Mouse (Mus musculus) erythroblast, embryonic 14.5 days (primary cell): ENCODE measurements around the gene Urb1. TPM values are rescaled to one million over a fixed set of nuclear protein-coding genes. Genes with fewer than 3 reads are reported as not detected.
"Not testable (repeated sequence)": the region's sequence is repeated elsewhere in the genome, so short reads cannot be mapped to it uniquely, and the experiment has no call there.

Experiments
- H3K27me3 ChIP-seq: 2 replicates; pipeline ENCODE4 v1.6.1; 2012; ENCODE audit warnings: inconsistent platforms; ENCODE audit not compliant: control insufficient read depth
- H3K36me3 ChIP-seq: 2 replicates; pipeline ENCODE4 v1.6.1; 2012; ENCODE audit warnings: mild to moderate bottlenecking, inconsistent platforms; ENCODE audit not compliant: control insufficient read depth
- H3K4me1 ChIP-seq: 2 replicates; pipeline ENCODE4 v1.6.1; 2012; ENCODE audit warnings: inconsistent platforms; ENCODE audit not compliant: control insufficient read depth
- H3K4me3 ChIP-seq: replicated peaks from 2 replicates; pipeline ENCODE3; 2012; ENCODE audit warnings: moderate library complexity, mild to moderate bottlenecking, inconsistent platforms
- H3K9me3 ChIP-seq: 2 replicates; pipeline ENCODE4 v1.6.1; 2012; ENCODE audit warnings: low read length, inconsistent platforms, mixed read lengths; ENCODE audit not compliant: control insufficient read depth
- GATA1 ChIP-seq: IDR thresholded peaks from 2 replicates; pipeline ENCODE4 v1.6.1; 2012; ENCODE audit warnings: low read length, inconsistent platforms, mixed read lengths
- TAL1 ChIP-seq: IDR thresholded peaks from 3 replicates; pipeline ENCODE4 v1.6.1; 2012; ENCODE audit warnings: low read length, inconsistent platforms, mixed read lengths
- polyA plus RNA-seq: library from polyadenylated mRNA; stranded (reverse); fragments of >175 nt; gene quantifications from 2 replicates; pipeline ENCODE4 v1.2.3, GENCODE M21; 2012

Urb1 gene
- polyA plus RNA-seq, 1 experiment, result 0.12 TPM

- H3K9me3 ChIP-seq, result peaks cover 12% of the 10 kb centered on the region
- TF ChIP-seq TAL1 (no peak), GATA1 (no peak)
- H3K36me3 ChIP-seq, result no peaks in the 10 kb centered on the region; the same call in 1 of the 2 replicates
- H3K27me3 ChIP-seq, result peaks cover 61% of the 10 kb centered on the region
- no peak within 1 kb of the TSS for H3K4me3 ChIP-seq
- peaks cover 81% of the 10 kb centered on the region for H3K4me1 ChIP-seq
Observed at GRCm38 (mm10) chr16:90826457-90826856, 16.2 kb upstream of the Urb1 start, which contains the start of gene Eva1c. TSS of gene Eva1c (plus strand) at chr16:90826719.

DNA sequence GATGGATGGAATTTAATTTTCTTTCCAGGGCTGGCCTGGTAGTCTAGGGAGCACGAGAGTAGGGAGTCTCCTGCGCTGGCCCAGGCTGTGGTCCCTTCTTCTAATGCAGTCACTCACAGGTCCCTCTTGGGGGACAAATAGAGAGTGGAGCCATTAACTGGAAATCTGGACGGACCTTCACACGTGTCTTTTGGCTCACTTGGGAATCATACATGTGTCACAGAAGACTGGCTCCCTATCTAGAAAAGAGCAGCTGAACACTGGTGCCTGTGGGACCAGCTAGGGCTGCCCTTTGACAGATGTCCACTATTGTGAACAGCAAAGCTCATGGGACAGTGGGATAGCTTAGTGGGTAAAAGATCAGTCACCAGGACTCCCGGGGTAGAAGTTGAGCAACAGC is 15.8 kb upstream of the Urb1 start:
- Histone ChIP-seq H3K27me3 (peaks cover 57% of the 10 kb centered on the region), H3K4me3 (no peak overlapping the region), H3K9me3 (peaks cover 8% of the 10 kb centered on the region), H3K36me3 (no peaks in the 10 kb centered on the region; the same call in 1 of the 2 replicates), H3K4me1 (peaks cover 81% of the 10 kb centered on the region)
- TF ChIP-seq TAL1 (no peak), GATA1 (no peak)

GRCm38 (mm10) chr16:90823986-90824385 is 13.8 kb upstream of the Urb1 start:
- not testable (repeated sequence) for H3K9me3 ChIP-seq, H3K36me3 ChIP-seq, H3K4me3 ChIP-seq
- Histone ChIP-seq H3K4me1 (peaks cover 79% of the 10 kb centered on the region), H3K27me3 (peaks cover 49% of the 10 kb centered on the region)

DNA sequence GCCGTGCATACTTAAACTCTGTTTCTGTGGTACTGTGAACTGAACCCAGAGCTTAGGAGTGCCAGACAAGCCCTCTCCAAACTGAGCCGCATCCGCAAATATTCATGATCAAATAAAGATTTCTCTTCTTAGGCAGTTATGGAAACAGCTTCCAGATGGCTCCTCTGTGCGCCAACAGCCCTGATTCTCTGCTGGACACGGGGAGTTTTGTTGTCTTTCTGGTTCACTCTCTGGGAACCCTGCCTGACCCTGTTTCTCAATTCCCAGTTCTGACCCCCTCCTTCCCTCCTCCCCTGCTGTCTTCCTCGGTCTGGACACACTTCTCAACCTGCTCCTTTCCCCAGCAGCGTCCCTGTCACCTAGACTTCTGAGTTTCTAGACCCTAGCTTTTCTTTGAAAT is 12.8 kb upstream of the Urb1 start:
- H3K36me3 ChIP-seq, result no peaks in the 10 kb centered on the region
- H3K4me3 ChIP-seq, result peak overlapping the region; percentile 36
- TF ChIP-seq GATA1 (no peak), TAL1 (no peak)

DNA sequence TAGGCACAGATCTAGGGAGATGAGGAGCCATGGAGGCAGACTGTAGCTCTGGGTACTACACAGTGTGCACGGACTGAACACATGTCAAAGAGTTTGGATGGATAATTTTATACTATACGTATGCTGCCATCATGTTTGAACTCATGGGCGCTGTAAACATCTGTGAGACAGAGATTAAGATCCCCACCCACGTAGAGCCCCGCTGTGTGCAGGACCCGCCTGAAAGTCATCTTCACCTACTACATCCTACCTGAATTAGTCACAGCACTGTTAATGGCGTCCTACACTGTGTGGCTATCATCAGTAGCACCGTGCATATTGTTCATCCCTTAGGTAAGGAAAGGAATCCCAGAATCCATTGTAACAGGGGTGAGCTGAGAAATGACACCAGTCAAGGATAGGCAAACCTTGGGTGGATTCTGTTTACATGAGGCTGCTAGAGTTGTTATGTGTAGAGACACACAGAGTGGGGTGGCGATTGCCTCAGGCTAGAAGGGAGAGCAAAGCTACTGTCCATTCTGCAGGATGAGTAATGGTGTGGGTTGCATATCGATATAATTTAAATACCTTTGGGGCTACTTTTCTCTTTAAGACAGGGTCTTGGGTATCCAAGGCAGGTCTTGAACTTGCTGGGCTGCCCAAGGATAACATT is 12.2 kb upstream of the Urb1 start:
- H3K4me1 ChIP-seq, result peaks cover 65% of the 10 kb centered on the region
- TF ChIP-seq TAL1, result peak; percentile 78
- TF ChIP-seq GATA1, result 0 out of 2 replicates have a peak, but pooled peaks have one; percentile 30
- H3K27me3 ChIP-seq, result peaks cover 50% of the 10 kb centered on the region
- H3K4me3 ChIP-seq, result peak overlapping the region; percentile 36
- no peaks in the 10 kb centered on the region for H3K9me3 ChIP-seq
- H3K36me3 ChIP-seq, result no peaks in the 10 kb centered on the region

More for the DNA sequence above, 12.8 kb upstream of the Urb1 start:
- no peaks in the 10 kb centered on the region for H3K9me3 ChIP-seq
- H3K4me1 ChIP-seq, result peaks cover 70% of the 10 kb centered on the region
- peaks cover 46% of the 10 kb centered on the region for H3K27me3 ChIP-seq

- no peak for TF ChIP-seq GATA1
- peaks cover 62% of the 10 kb centered on the region for H3K4me1 ChIP-seq
- peaks cover 57% of the 10 kb centered on the region for H3K27me3 ChIP-seq
- no peaks in the 10 kb centered on the region for H3K9me3 ChIP-seq
- H3K36me3 ChIP-seq, result no peaks in the 10 kb centered on the region
- H3K4me3 ChIP-seq, result no peak overlapping the region
Observed at GRCm38 (mm10) chr16:90821046-90821697, 11.0 kb upstream of the Urb1 start.

GRCm38 (mm10) chr16:90820326-90820725 is 10.1 kb upstream of the Urb1 start:
- TF ChIP-seq TAL1 (no peak), GATA1 (no peak)
- Histone ChIP-seq H3K4me3 (no peak overlapping the region), H3K27me3 (peaks cover 54% of the 10 kb centered on the region), H3K4me1 (peaks cover 57% of the 10 kb centered on the region), H3K36me3 (no peaks in the 10 kb centered on the region), H3K9me3 (no peaks in the 10 kb centered on the region)

DNA sequence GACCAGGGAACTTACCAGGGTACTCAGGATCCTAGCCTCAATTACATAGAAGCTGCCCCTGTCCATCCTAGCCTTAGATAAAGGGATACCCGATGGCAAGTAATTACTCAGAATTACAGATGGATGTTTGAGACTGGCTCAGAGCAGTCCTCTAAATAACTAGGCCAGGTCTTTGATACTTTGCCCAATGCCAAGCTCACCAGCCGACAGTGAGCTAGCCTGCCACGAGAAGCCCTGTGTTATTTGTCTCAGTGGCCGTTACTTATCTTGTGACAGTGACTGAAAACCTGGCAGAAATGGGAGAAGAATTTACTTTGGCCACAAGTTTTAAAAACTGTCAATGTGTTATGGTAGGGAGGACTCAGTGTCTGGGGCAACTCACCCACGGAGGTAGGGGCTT is 1.9 kb upstream of the Urb1 start:
- H3K4me3 ChIP-seq, result no peak overlapping the region
- H3K36me3 ChIP-seq, result peaks cover 12% of the 10 kb centered on the region
- H3K27me3 ChIP-seq, result peaks cover 32% of the 10 kb centered on the region
- TF ChIP-seq GATA1, result no peak
- no peak for TF ChIP-seq TAL1
- peaks cover 39% of the 10 kb centered on the region for H3K4me1 ChIP-seq
- no peaks in the 10 kb centered on the region for H3K9me3 ChIP-seq

DNA sequence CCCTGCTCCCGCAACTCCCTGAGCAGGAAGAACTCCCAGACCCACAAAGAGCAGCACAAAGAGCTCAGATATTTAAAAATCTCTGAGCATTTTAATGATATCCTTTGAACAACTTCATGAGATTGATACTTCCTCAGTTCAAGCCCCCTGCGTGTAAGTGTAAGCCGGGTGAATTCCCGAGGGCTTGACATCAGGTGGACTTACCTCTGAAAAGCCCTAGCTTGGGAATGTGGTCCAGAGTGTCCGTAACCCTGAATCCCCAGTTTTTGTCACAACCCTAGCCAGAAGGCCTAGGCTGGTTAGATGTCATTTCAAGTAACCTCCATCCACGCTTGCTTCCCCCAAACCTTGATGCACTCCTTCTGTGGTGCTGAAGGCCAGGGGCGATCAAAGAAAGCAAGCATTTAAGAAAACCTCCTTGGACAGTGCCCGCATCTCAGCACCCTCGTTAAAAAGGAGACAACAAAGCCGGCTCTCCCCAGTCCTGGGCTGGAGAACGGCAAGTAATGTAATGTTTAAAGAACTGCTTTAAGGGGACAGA is 573 bp upstream of the Urb1 start:
- peaks cover 25% of the 10 kb centered on the region for H3K27me3 ChIP-seq
- peaks cover 45% of the 10 kb centered on the region for H3K4me1 ChIP-seq
- no peak for TF ChIP-seq GATA1
- no peak for TF ChIP-seq TAL1
- H3K36me3 ChIP-seq, result peaks cover 17% of the 10 kb centered on the region
- H3K4me3 ChIP-seq, result peak overlapping the region; percentile 91
- no peaks in the 10 kb centered on the region for H3K9me3 ChIP-seq
